Mouse (Mus musculus): ENCODE data around the gene Pde7b.

GRCm38 (mm10) chr10:20769557-20770417, 44.9 kb upstream of the Pde7b start:
- no peak for TF ChIP-seq CTCF (IDR thresholded peaks at IDR 0.05; ENCODE audit: low read depth)
- TF ChIP-seq EP300 (IDR thresholded peaks at IDR 0.05; ENCODE audit: low read depth), result no peak
